Mouse (Mus musculus): Measurements from ENCODE around the gene Itih3. TPM values are rescaled to one million over a fixed set of nuclear protein-coding genes. Genes with fewer than 3 reads are reported as not detected.

Itih3 gene
- polyA plus RNA-seq, 1 experiment from 2014 or later = 74.2 TPM

DNA sequence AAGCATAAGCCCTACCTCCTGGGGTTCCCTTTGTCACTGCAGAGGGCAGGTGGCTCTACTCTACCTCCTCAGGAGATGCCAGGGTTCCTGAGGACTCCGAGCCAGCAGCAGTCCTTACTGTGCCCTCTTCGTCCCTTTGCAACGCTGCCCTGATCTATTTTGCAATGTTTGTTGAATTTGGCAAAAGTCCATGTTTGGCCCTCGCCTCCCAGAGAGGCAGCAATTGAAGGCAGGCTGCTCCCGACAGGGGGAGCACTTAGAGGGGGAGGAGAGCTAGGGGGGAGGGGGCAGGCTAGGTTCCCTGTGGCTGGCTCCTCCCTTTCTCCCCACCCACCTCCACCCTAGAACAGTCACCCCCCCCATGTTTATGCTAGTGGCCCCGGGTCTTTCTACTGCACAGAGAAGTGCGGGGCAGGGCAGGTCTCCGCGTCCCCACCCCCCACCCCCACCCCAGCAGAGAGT is 35.3 kb downstream of the Itih3 start:
- peak; percentile 55 for ATAC-seq
- peak overlapping the region; percentile 29; the same call in 1 of the 2 replicates for H3K4me2 ChIP-seq
- 16% methylated on average over 9 of the region's 9 CpGs for WGBS (ENCODE audit: insufficient replicate concordance)
- no peak overlapping the region for H3K27ac ChIP-seq
- H3K36me3 ChIP-seq = no peaks in the 10 kb centered on the region
- H3K27me3 ChIP-seq (replicated peaks) = no peaks in the 10 kb centered on the region
- no peak overlapping the region for H3K9ac ChIP-seq
- peaks cover 14% of the 10 kb centered on the region for H3K4me1 ChIP-seq
- no peak overlapping the region for H3K4me3 ChIP-seq
- no peaks in the 10 kb centered on the region for H3K9me3 ChIP-seq (replicated peaks)

DNA sequence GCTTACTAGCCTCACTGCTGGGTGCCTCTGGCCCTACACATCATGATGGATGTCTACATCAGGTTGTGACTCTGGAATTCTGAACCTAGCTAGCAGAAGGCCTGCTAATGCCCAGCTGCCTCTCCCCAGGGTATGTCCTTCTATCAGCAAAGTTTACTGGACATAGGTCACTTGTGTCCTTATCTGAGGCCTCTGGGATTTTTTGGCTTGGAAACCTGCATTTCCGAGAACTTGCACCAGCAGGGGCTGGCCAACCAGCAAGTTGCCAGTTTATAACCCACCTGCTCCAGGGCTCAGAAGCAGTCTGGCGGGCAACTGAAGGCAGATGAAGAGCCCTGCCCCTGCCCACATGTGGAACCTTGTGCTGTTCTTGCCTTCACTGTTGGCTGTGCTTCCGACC is 37.4 kb downstream of the Itih3 start, which contains the start of gene Itih4:
Itih4 (plus strand) TSS at position 273 of the 400 bp plus-strand sequence.
- Histone ChIP-seq H3K4me2 (no peak within 1 kb of the TSS), H3K36me3 (no peaks in the 10 kb centered on the region), H3K27me3 (replicated peaks) (no peaks in the 10 kb centered on the region), H3K4me1 (peaks cover 14% of the 10 kb centered on the region), H3K9ac (no peak within 1 kb of the TSS), H3K27ac (0 out of 2 replicates have a peak within 1 kb of the TSS, but pooled peaks have one; percentile 26), H3K9me3 (replicated peaks) (no peaks in the 10 kb centered on the region), H3K4me3 (no peak within 1 kb of the TSS)
- 66% methylated on average over 3 of the region's 3 CpGs for WGBS (ENCODE audit: insufficient replicate concordance)
- ATAC-seq = no peak

DNA sequence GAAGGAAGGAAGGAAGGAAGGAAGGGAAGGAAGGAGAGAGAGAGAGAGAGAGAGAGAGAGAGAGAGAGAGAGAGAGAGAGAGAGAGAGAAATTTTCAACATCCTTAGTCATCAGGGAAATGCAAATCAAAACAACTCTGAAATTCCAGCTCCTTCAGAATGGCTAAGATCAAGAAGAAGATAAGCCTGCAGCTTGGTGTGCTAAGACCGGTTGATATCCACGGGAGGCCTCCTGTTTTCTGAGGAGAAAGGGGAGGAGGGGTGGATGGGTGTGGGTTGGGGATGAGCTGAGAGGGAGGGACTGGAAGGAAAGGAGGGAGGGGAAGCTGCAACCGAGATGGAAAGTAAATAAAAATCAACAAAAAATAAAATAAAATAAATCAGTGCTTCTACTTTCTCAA is 38.3 kb downstream of the Itih3 start:
- Histone ChIP-seq H3K4me1 (peaks cover 16% of the 10 kb centered on the region), H3K4me3 (no peak overlapping the region), H3K9ac (no peak overlapping the region), H3K27ac (0 out of 2 replicates have a peak overlapping the region, but pooled peaks have one; percentile 26), H3K4me2 (no peak overlapping the region), H3K27me3 (replicated peaks) (no peaks in the 10 kb centered on the region), H3K9me3 (replicated peaks) (no peaks in the 10 kb centered on the region), H3K36me3 (no peaks in the 10 kb centered on the region)
- ATAC-seq = no peak
- 17% methylated on average over 3 of the region's 3 CpGs for WGBS (ENCODE audit: insufficient replicate concordance)

DNA sequence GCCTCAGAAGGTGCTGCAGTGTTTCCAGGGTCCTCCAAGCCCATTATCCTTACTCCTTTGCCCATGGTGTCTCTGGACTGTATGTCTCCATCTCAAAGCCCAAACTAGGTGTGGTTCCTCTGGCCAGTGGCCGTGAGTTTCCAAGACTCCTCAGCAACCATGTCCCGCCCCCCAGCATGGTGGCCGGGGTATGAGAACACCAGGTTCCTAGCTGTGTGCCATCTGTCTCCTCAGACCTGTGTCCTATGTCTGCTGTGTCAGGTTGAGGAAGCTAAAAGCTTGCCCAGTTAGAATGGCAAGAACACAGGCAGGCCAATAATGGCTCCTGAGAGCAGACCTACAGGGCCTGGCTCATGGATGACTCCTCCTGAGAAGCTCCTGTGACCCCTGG is 41.8 kb downstream of the Itih3 start:
- Histone ChIP-seq H3K4me3 (no peak overlapping the region), H3K9me3 (replicated peaks) (no peaks in the 10 kb centered on the region), H3K9ac (no peak overlapping the region), H3K27me3 (replicated peaks) (no peaks in the 10 kb centered on the region), H3K36me3 (no peaks in the 10 kb centered on the region; the same call in 1 of the 2 replicates), H3K27ac (no peak overlapping the region), H3K4me1 (peaks cover 8% of the 10 kb centered on the region), H3K4me2 (no peak overlapping the region)
- 76% methylated on average over 3 of the region's 3 CpGs for WGBS (ENCODE audit: insufficient replicate concordance)
- no peak for ATAC-seq

DNA sequence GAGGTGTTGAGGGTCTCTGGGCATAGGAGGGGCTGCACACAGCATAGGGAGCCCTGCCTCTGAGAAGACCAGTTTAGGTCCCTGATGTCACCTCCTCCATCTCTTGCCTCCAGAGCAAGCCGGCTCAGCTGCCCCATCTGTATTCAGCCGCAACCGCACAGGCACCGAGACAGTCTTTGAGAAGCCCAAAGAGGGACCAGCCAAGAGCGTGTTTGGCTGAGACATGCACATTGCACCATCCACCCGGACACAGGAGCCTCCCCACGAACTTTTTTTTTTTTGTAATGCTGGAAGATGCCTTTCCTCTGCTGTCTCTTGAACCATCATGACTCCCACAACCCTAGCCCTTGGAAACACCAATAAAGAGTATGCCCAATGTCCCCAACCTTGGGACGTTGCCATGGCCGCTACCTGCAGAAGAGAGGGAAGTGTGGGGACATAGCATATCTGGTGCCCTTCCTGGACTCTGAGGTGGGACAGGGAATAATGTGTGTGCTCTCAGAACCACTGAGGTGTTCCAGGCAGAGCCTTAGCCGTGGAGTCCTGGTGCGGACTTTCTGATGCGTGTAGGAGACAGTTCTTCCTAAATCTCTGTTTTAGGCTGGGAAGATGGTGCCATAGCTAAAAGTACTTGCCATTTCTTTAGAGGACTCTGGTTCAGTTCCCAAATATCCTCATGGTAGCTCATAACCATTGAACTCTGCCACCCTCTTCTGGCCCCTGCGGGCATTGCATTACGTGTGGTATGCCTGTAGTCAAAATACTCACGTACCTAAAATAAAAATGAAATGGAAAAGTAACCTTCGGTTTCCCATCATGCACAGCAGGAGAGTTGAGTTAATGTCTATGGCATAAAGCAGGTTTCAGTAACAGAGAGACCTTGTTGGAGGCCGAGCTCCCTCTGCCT is 42.5 kb downstream of the Itih3 start:
- no peaks in the 10 kb centered on the region for H3K27me3 ChIP-seq (replicated peaks)
- no peaks in the 10 kb centered on the region for H3K9me3 ChIP-seq (replicated peaks)
- H3K27ac ChIP-seq = no peak overlapping the region
- H3K4me2 ChIP-seq = no peak overlapping the region
- no peak overlapping the region for H3K4me3 ChIP-seq
- H3K36me3 ChIP-seq = peaks cover 6% of the 10 kb centered on the region
- H3K4me1 ChIP-seq = peaks cover 14% of the 10 kb centered on the region
- WGBS (ENCODE audit: insufficient replicate concordance) = 66% methylated on average over 17 of the region's 17 CpGs
- ATAC-seq = no peak
- H3K9ac ChIP-seq = no peak overlapping the region

DNA sequence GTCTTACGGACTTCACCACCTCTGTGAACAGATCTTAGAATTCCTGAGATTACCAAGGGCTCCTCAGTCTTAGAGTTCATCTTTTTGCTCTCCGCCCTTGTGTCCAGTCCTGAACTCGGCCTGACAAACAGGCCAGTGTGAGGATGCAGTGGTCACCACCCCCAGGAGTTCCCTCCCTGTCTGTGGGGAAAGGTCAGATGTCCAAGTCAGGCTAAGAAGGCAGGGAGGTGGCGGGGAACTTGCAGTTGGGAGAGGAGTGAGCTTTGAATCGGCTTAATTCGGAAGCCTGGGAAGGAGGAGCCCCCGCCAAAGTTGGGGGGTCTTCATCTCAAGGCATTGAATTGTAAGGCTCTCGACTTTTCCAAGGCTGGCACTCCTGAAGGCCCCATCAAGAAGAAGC is 43.3 kb downstream of the Itih3 start:
- H3K4me3 ChIP-seq = no peak overlapping the region
- WGBS (ENCODE audit: insufficient replicate concordance) = 71% methylated on average over 8 of the region's 8 CpGs
- no peaks in the 10 kb centered on the region for H3K9me3 ChIP-seq (replicated peaks)
- no peak overlapping the region for H3K4me2 ChIP-seq
- no peak for ATAC-seq
- no peak overlapping the region for H3K27ac ChIP-seq
- peaks cover 22% of the 10 kb centered on the region for H3K4me1 ChIP-seq
- H3K36me3 ChIP-seq = peaks cover 11% of the 10 kb centered on the region
- H3K9ac ChIP-seq = no peak overlapping the region
- no peaks in the 10 kb centered on the region for H3K27me3 ChIP-seq (replicated peaks)

DNA sequence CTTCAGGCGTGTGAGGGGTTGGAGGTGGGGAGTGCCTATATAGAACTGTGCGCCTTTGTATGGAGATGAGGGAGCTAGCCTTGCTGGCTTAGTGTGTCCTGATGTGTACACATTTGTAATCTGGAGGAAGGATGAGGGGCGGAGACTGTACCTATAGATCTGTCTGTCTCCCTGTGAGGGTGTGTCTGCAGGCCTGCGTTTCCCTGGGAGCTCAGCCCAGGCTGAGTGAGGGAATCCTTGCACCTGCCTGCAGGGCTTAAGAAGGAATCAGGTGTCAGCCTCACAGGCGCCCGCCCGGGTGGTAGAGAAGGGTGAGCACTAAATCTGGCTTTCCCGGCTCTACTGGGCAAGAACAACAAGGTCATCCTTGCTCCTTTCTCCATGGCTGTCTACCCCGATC is 43.8 kb downstream of the Itih3 start:
- H3K36me3 ChIP-seq = peaks cover 11% of the 10 kb centered on the region
- H3K4me3 ChIP-seq = no peak overlapping the region
- ATAC-seq = no peak
- 66% methylated on average over 9 of the region's 9 CpGs for WGBS (ENCODE audit: insufficient replicate concordance)
- no peaks in the 10 kb centered on the region for H3K27me3 ChIP-seq (replicated peaks)
- no peak overlapping the region for H3K4me2 ChIP-seq
- H3K9me3 ChIP-seq (replicated peaks) = no peaks in the 10 kb centered on the region
- H3K27ac ChIP-seq = no peak overlapping the region
- peaks cover 25% of the 10 kb centered on the region for H3K4me1 ChIP-seq
- H3K9ac ChIP-seq = no peak overlapping the region

DNA sequence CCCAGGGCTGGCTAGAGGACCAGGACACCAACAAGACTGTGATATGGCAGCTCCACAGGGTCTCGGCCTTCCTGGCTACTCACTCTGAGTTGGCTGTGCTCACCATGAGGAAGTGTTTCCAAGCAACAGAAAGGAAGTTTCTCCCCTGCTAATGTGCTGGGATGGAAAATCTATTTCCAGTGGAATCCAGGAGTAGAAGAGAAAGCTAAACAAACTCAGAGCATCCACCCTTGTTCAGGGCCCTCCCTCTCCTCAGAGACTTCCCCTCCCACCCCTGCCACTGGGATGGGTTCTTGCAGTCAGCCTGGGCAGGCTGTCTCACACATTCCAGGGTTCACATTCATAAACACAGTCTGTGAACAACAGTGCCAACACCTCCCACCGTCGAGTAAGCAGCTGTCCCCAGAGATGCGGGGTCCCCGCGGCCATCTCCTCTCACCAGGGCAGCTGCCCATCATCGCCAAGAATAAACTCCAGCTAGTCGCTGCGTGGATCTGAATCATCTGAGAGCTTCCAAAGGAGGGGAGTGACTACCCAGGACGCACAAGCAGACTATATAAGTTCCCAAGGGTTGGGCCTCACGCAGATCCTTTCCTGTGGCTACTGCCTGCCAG is 44.5 kb downstream of the Itih3 start, which contains the start of gene Mustn1:
Mustn1 (plus strand) TSS at position 243 of the 614 bp plus-strand sequence.
- H3K27me3 ChIP-seq (replicated peaks) = no peaks in the 10 kb centered on the region
- no peak for ATAC-seq
- H3K27ac ChIP-seq = 0 out of 2 replicates have a peak within 1 kb of the TSS, but pooled peaks have one; percentile 4
- H3K9me3 ChIP-seq (replicated peaks) = no peaks in the 10 kb centered on the region
- no peak within 1 kb of the TSS for H3K4me2 ChIP-seq
- H3K4me3 ChIP-seq = no peak within 1 kb of the TSS
- WGBS (ENCODE audit: insufficient replicate concordance) = 74% methylated on average over 11 of the region's 11 CpGs
- peaks cover 16% of the 10 kb centered on the region for H3K36me3 ChIP-seq
- H3K4me1 ChIP-seq = peaks cover 32% of the 10 kb centered on the region
- H3K9ac ChIP-seq = no peak within 1 kb of the TSS

DNA sequence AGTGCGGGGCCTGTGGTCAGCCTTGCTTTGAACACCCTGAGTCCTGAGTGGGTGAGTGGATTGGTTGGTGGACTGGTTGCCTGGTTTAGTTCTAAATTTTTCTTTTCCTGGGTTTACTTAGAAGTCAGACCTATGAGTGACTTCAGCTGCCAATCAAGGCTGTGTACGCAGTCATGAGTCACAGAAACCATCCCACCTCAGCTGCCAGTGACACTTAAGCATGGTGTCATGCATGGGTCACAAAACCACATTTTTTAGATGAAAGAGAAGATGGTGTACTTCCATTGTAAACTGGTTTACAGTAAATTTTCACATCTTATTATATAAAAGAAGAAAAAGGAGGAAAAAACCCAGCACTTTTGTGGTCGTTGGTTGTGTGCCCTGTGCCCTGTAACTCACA is 45.7 kb downstream of the Itih3 start:
- H3K27ac ChIP-seq = no peak overlapping the region
- H3K9ac ChIP-seq = no peak overlapping the region
- no peak overlapping the region for H3K4me3 ChIP-seq
- no peak overlapping the region for H3K4me2 ChIP-seq
- no peak for ATAC-seq
- no peaks in the 10 kb centered on the region for H3K27me3 ChIP-seq (replicated peaks)
- H3K36me3 ChIP-seq = peaks cover 21% of the 10 kb centered on the region
- 83% methylated on average over 3 of the region's 3 CpGs for WGBS (ENCODE audit: insufficient replicate concordance)
- H3K9me3 ChIP-seq (replicated peaks) = no peaks in the 10 kb centered on the region
- H3K4me1 ChIP-seq = peaks cover 38% of the 10 kb centered on the region

DNA sequence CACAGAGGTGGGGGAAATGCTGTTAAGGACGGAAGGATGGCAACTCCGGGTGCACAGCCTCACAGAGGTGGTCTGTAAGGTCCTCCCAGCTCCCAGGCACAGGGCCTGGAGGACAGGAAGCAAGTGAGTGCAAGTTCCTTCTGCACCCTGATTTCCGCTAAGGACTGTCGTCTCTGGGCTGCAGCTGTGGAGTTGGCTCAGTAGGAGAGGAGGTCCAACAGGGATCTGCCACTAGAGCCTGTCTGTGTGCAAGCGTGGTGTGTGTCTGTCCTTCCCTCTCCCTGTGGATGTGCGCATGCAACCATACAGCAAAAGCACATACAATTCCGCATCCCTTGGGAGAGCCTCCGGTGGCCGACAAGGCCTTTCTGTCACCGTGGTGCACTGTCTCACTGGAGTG is 47.1 kb downstream of the Itih3 start:
- Histone ChIP-seq H3K27ac (peak overlapping the region; percentile 73), H3K9ac (no peak overlapping the region)
- 81% methylated on average over 10 of the region's 10 CpGs for WGBS (ENCODE audit: insufficient replicate concordance)

DNA sequence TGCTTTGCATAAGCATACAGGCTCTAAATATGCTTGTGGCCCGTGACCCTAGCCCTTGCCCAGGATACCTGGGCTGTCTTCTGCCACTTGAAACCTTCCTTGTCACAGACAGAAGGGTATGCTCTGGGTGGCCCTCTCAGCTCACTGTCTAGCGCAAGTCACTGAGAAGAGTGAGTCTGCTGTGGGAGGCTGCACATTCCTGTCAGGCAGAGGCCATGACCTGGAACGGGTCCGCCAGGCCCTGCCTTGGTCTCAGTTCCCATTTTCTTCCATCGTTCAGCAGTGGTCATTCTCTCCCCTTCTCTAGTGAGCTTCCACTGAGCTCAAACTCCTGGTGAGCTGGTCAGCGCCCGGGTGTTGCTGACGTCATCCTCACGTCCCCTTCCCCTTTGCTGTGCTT is 47.6 kb downstream of the Itih3 start:
- Histone ChIP-seq H3K4me1 (peaks cover 38% of the 10 kb centered on the region), H3K36me3 (peaks cover 34% of the 10 kb centered on the region), H3K4me3 (no peak overlapping the region), H3K27me3 (replicated peaks) (no peaks in the 10 kb centered on the region), H3K9me3 (replicated peaks) (no peaks in the 10 kb centered on the region), H3K27ac (peak overlapping the region; percentile 73), H3K9ac (no peak overlapping the region), H3K4me2 (no peak overlapping the region)
- 67% methylated on average over 9 of the region's 9 CpGs for WGBS (ENCODE audit: insufficient replicate concordance)
- ATAC-seq = peak; percentile 14; the same call in 1 of the 2 replicates

More for the DNA sequence above, 47.1 kb downstream of the Itih3 start:
- Histone ChIP-seq H3K9me3 (replicated peaks) (no peaks in the 10 kb centered on the region), H3K27me3 (replicated peaks) (no peaks in the 10 kb centered on the region), H3K4me2 (no peak overlapping the region), H3K4me3 (no peak overlapping the region), H3K36me3 (peaks cover 29% of the 10 kb centered on the region), H3K4me1 (peaks cover 38% of the 10 kb centered on the region)
- no peak for ATAC-seq
